Mouse (Mus musculus): ENCODE measurements around the gene Fam221b. TPM values are rescaled to one million over a fixed set of nuclear protein-coding genes. Genes with fewer than 3 reads are reported as not detected.

The Fam221b gene
- polyA plus RNA-seq, 1 experiment: not detected

- no peak overlapping the region for H3K27ac ChIP-seq (ENCODE audit: control insufficient read depth, insufficient read depth, low read depth, low read length, poor library complexity)
- no peaks in the 10 kb centered on the region for H3K4me1 ChIP-seq (ENCODE audit: control insufficient read depth, insufficient read depth, low read length)
- H3K4me3 ChIP-seq (replicated peaks; ENCODE audit: control insufficient read depth, low read depth, low read length): no peak overlapping the region
- TF ChIP-seq CTCF (IDR thresholded peaks at IDR 0.05; ENCODE audit: control insufficient read depth, insufficient read depth, low read length): no peak
- no peak for TF ChIP-seq POLR2A (IDR thresholded peaks at IDR 0.05; ENCODE audit: borderline replicate concordance, control insufficient read depth, low read depth, low read length)
- WGBS: 70% methylated on average over 4 of the region's 4 CpGs
These were observed 6.7 kb upstream of the Fam221b start for GRCm38 (mm10) chr4:43675608-43676007.

GRCm38 (mm10) chr4:43674974-43675373 is 6.0 kb upstream of the Fam221b start:
- TF ChIP-seq POLR2A (IDR thresholded peaks at IDR 0.05; ENCODE audit: borderline replicate concordance, control insufficient read depth, low read depth, low read length) (no peak), CTCF (IDR thresholded peaks at IDR 0.05; ENCODE audit: control insufficient read depth, insufficient read depth, low read length) (no peak)
- 76% methylated on average over 5 of the region's 5 CpGs for WGBS
- Histone ChIP-seq H3K27ac (ENCODE audit: control insufficient read depth, insufficient read depth, low read depth, low read length, poor library complexity) (no peak overlapping the region), H3K4me3 (replicated peaks; ENCODE audit: control insufficient read depth, low read depth, low read length) (no peak overlapping the region), H3K4me1 (ENCODE audit: control insufficient read depth, insufficient read depth, low read length) (no peaks in the 10 kb centered on the region)

GRCm38 (mm10) chr4:43673703-43674102 is 4.8 kb upstream of the Fam221b start:
- 82% methylated on average over 8 of the region's 8 CpGs for WGBS
- TF ChIP-seq CTCF (IDR thresholded peaks at IDR 0.05; ENCODE audit: control insufficient read depth, insufficient read depth, low read length) (no peak), POLR2A (IDR thresholded peaks at IDR 0.05; ENCODE audit: borderline replicate concordance, control insufficient read depth, low read depth, low read length) (no peak)
- no peak overlapping the region for H3K27ac ChIP-seq (ENCODE audit: control insufficient read depth, insufficient read depth, low read depth, low read length, poor library complexity)

GRCm38 (mm10) chr4:43672070-43672469 is 3.1 kb upstream of the Fam221b start:
- 27% methylated on average over 2 of the region's 2 CpGs for WGBS
- Histone ChIP-seq H3K27ac (ENCODE audit: control insufficient read depth, insufficient read depth, low read depth, low read length, poor library complexity) (no peak overlapping the region), H3K4me1 (ENCODE audit: control insufficient read depth, insufficient read depth, low read length) (peaks cover 1% of the 10 kb centered on the region; the same call in 1 of the 2 replicates), H3K4me3 (replicated peaks; ENCODE audit: control insufficient read depth, low read depth, low read length) (no peak overlapping the region)
- TF ChIP-seq CTCF (IDR thresholded peaks at IDR 0.05; ENCODE audit: control insufficient read depth, insufficient read depth, low read length): peak; percentile 74
- TF ChIP-seq POLR2A (IDR thresholded peaks at IDR 0.05; ENCODE audit: borderline replicate concordance, control insufficient read depth, low read depth, low read length): no peak

More at GRCm38 (mm10) chr4:43673703-43674102, 4.8 kb upstream of the Fam221b start:
- H3K4me3 ChIP-seq (replicated peaks; ENCODE audit: control insufficient read depth, low read depth, low read length): no peak overlapping the region
- H3K4me1 ChIP-seq (ENCODE audit: control insufficient read depth, insufficient read depth, low read length): peaks cover under 1% of the 10 kb centered on the region; the same call in 1 of the 2 replicates

GRCm38 (mm10) chr4:43669428-43669794 is 466 bp upstream of the Fam221b start:
- WGBS: 2% methylated on average over 25 of the region's 25 CpGs

GRCm38 (mm10) chr4:43666412-43666811 is 2.5 kb downstream of the Fam221b start:
- no peak overlapping the region for H3K4me3 ChIP-seq (replicated peaks; ENCODE audit: control insufficient read depth, low read depth, low read length)
- H3K4me1 ChIP-seq (ENCODE audit: control insufficient read depth, insufficient read depth, low read length): peaks cover 1% of the 10 kb centered on the region; the same call in 1 of the 2 replicates
- WGBS: 24% methylated on average over 4 of the region's 4 CpGs
- no peak overlapping the region for H3K27ac ChIP-seq (ENCODE audit: control insufficient read depth, insufficient read depth, low read depth, low read length, poor library complexity)
- TF ChIP-seq CTCF (IDR thresholded peaks at IDR 0.05; ENCODE audit: control insufficient read depth, insufficient read depth, low read length) (peak; percentile 25; the same call in 1 of the 2 replicates), POLR2A (IDR thresholded peaks at IDR 0.05; ENCODE audit: borderline replicate concordance, control insufficient read depth, low read depth, low read length) (no peak)

More at GRCm38 (mm10) chr4:43669428-43669794, 466 bp upstream of the Fam221b start:
- Histone ChIP-seq H3K4me3 (replicated peaks; ENCODE audit: control insufficient read depth, low read depth, low read length) (peak overlapping the region; percentile 59), H3K4me1 (ENCODE audit: control insufficient read depth, insufficient read depth, low read length) (peaks cover 1% of the 10 kb centered on the region; the same call in 1 of the 2 replicates), H3K27ac (ENCODE audit: control insufficient read depth, insufficient read depth, low read depth, low read length, poor library complexity) (no peak overlapping the region)
- TF ChIP-seq POLR2A (IDR thresholded peaks at IDR 0.05; ENCODE audit: borderline replicate concordance, control insufficient read depth, low read depth, low read length) (no peak), CTCF (IDR thresholded peaks at IDR 0.05; ENCODE audit: control insufficient read depth, insufficient read depth, low read length) (no peak)

- Histone ChIP-seq H3K27ac (ENCODE audit: control insufficient read depth, insufficient read depth, low read depth, low read length, poor library complexity) (no peak overlapping the region), H3K4me3 (replicated peaks; ENCODE audit: control insufficient read depth, low read depth, low read length) (peak overlapping the region; percentile 24), H3K4me1 (ENCODE audit: control insufficient read depth, insufficient read depth, low read length) (no peaks in the 10 kb centered on the region)
- 63% methylated on average over 4 of the region's 4 CpGs for WGBS
- TF ChIP-seq POLR2A (IDR thresholded peaks at IDR 0.05; ENCODE audit: borderline replicate concordance, control insufficient read depth, low read depth, low read length) (no peak), CTCF (IDR thresholded peaks at IDR 0.05; ENCODE audit: control insufficient read depth, insufficient read depth, low read length) (no peak)
These were observed 11.8 kb downstream of the Fam221b start for GRCm38 (mm10) chr4:43657146-43657545.

- H3K4me3 ChIP-seq (replicated peaks; ENCODE audit: control insufficient read depth, low read depth, low read length): peak within 1 kb of the TSS; percentile 67
- WGBS: under 1% methylated on average over 34 of the region's 34 CpGs
- no peaks in the 10 kb centered on the region for H3K4me1 ChIP-seq (ENCODE audit: control insufficient read depth, insufficient read depth, low read length)
- TF ChIP-seq POLR2A (IDR thresholded peaks at IDR 0.05; ENCODE audit: borderline replicate concordance, control insufficient read depth, low read depth, low read length) (peak; percentile 91; the same call in 1 of the 2 replicates), CTCF (IDR thresholded peaks at IDR 0.05; ENCODE audit: control insufficient read depth, insufficient read depth, low read length) (no peak)
- peak within 1 kb of the TSS; percentile 3 for H3K27ac ChIP-seq (ENCODE audit: control insufficient read depth, insufficient read depth, low read depth, low read length, poor library complexity)
These were observed 12.4 kb downstream of the Fam221b start, which contains the start of gene Hint2 for GRCm38 (mm10) chr4:43656339-43657109. Gene Hint2 (minus strand): TSS chr4:43656466.

All from bone marrow, adult 2 months (tissue).